Mouse (Mus musculus) bone marrow macrophage, adult 2 months (primary cell): ENCODE measurements around the gene Rnh1.

Source experiments
- CTCF ChIP-seq: IDR thresholded peaks from 2 replicates; pipeline ENCODE4 v1.5.1; 2012; ENCODE audit warnings: low read depth, mild to moderate bottlenecking, low read length, moderate library complexity
- POLR2A ChIP-seq: IDR thresholded peaks from 2 replicates; pipeline ENCODE4 v1.6.1; 2012; ENCODE audit warnings: mild to moderate bottlenecking, low read depth, low read length, borderline replicate concordance

- TF ChIP-seq CTCF (no peak), POLR2A (no peak)
These were observed 53.2 kb downstream of the Rnh1 start for GRCm38 (mm10) chr7:141119487-141119886.
